Mouse (Mus musculus) layer of hippocampus, postnatal 10 days (tissue): ENCODE data around the gene Gnat2. TPM values are rescaled to one million over a fixed set of nuclear protein-coding genes. Genes with fewer than 3 reads are reported as not detected.

Source experiments
- DNase-seq, 2 experiments: peaks; one replicate each; pipeline ENCODE4 v3.0.0; 2021; ENCODE audit warnings: low spot score in 2 of 2
- total RNA-seq, 2 experiments: library from RNA; stranded (reverse); gene quantifications; 2 replicates each; pipeline ENCODE4 v1.2.3; 2021

Gene Gnat2
- total RNA-seq, 2 experiments from 2014 or later: not detected

- DNase-seq: no peak
Observed at GRCm38 (mm10) chr3:108084767-108085270, 7.8 kb upstream of the Gnat2 start.

- peak; percentile 89 to 94 for DNase-seq
Observed at GRCm38 (mm10) chr3:108085281-108085720, 7.3 kb upstream of the Gnat2 start.

- DNase-seq: peak; percentile 50 to 66
Observed at GRCm38 (mm10) chr3:108085721-108086469, 6.7 kb upstream of the Gnat2 start.

- peak; percentile 60 to 72 for DNase-seq
Observed at GRCm38 (mm10) chr3:108086470-108086979, 6.1 kb upstream of the Gnat2 start, which contains the start of gene Ampd2. Gene Ampd2, minus strand, starts transcription at chr3:108086651.

- no peak for DNase-seq
Observed at GRCm38 (mm10) chr3:108087329-108087728, 5.3 kb upstream of the Gnat2 start.

- no peak for DNase-seq
Observed at GRCm38 (mm10) chr3:108088842-108089380, 3.7 kb upstream of the Gnat2 start.

- DNase-seq: no peak
Observed at GRCm38 (mm10) chr3:108089916-108090315, 2.7 kb upstream of the Gnat2 start.

GRCm38 (mm10) chr3:108090561-108090960, 2.0 kb upstream of the Gnat2 start:
- no peak for DNase-seq

- no peak for DNase-seq
Observed at GRCm38 (mm10) chr3:108092030-108092429, 559 bp upstream of the Gnat2 start.

- no peak for DNase-seq
Observed at GRCm38 (mm10) chr3:108093306-108093705, 717 bp downstream of the Gnat2 start.

GRCm38 (mm10) chr3:108094146-108094545, 1.6 kb downstream of the Gnat2 start:
- DNase-seq: no peak

- DNase-seq: no peak
Observed at GRCm38 (mm10) chr3:108094976-108095760, 2.6 kb downstream of the Gnat2 start.

GRCm38 (mm10) chr3:108096226-108096625, 3.6 kb downstream of the Gnat2 start:
- no peak for DNase-seq

- DNase-seq: no peak
Observed at GRCm38 (mm10) chr3:108096726-108097125, 4.1 kb downstream of the Gnat2 start.

- no peak for DNase-seq
Observed at GRCm38 (mm10) chr3:108097656-108098055, 5.1 kb downstream of the Gnat2 start.

- DNase-seq: no peak
Observed at GRCm38 (mm10) chr3:108098316-108098715, 5.7 kb downstream of the Gnat2 start.

GRCm38 (mm10) chr3:108101594-108101993, 9.0 kb downstream of the Gnat2 start:
- no peak for DNase-seq

GRCm38 (mm10) chr3:108102075-108102474, 9.5 kb downstream of the Gnat2 start:
- DNase-seq: no peak

- no peak for DNase-seq
Observed at GRCm38 (mm10) chr3:108105281-108105680, 12.7 kb downstream of the Gnat2 start.

GRCm38 (mm10) chr3:108111320-108111719, 18.7 kb downstream of the Gnat2 start:
- no peak for DNase-seq

GRCm38 (mm10) chr3:108112246-108112645, 19.7 kb downstream of the Gnat2 start:
- DNase-seq: no peak

- no peak for DNase-seq
Observed at GRCm38 (mm10) chr3:108112666-108113065, 20.1 kb downstream of the Gnat2 start.
